Mouse (Mus musculus): Measurements from ENCODE around the gene Limk2. TPM values are rescaled to one million over a fixed set of nuclear protein-coding genes. Genes with fewer than 3 reads are reported as not detected.

Limk2 gene
- polyA plus RNA-seq, 1 experiment from 2014 or later, result 58.1 TPM

DNA sequence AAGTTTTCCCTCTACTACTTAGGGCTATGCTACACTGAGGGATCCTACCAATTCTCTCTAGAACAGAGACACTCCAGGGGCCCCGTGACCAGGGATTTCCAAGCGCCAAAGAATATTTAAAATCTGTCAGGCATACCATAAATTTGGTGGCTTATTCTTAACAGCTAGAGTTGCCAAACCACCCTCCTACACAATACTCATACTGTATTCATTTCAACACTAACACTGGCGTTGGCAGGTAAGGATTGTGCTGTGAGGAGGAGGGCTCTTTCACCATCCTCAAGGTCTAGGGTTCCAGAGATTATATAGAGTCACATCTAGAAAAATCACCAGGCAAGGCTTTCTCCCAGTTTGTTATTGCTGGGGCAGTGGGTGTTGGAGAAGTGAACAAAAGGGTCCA lies 7.4 kb upstream of the Limk2 start:
- H3K27ac ChIP-seq (replicated peaks in 1 of 2; ENCODE audit: control insufficient read depth in 1 of 2, insufficient read depth in 1 of 2, low read depth in 2 of 2, low read length in 2 of 2), result no peak overlapping the region
- ATAC-seq (ENCODE audit: insufficient number of reproducible peaks, insufficient read depth, low FRiP score, low read depth), result no peak
- H3K9ac ChIP-seq (ENCODE audit: low read length), result no peak overlapping the region
- 88% methylated on average over 3 of the region's 3 CpGs for WGBS
- H3K4me2 ChIP-seq (ENCODE audit: low read length), result no peak overlapping the region
- no peaks in the 10 kb centered on the region for H3K27me3 ChIP-seq (ENCODE audit: control insufficient read depth, insufficient read depth, low read length)
- no peaks in the 10 kb centered on the region; a peak in 1 of 4 replicates for H3K4me1 ChIP-seq (ENCODE audit: control insufficient read depth in 2 of 2, insufficient read depth in 2 of 2, low read length in 2 of 2)
- no peak overlapping the region for H3K4me3 ChIP-seq (ENCODE audit: control insufficient read depth in 1 of 2, insufficient read depth in 1 of 2, low read depth in 1 of 2, low read length in 2 of 2)
- H3K36me3 ChIP-seq (ENCODE audit: control insufficient read depth, insufficient read depth, low read length), result peaks cover 60% of the 10 kb centered on the region
- H3K9me3 ChIP-seq (ENCODE audit: control insufficient read depth, low read length), result no peaks in the 10 kb centered on the region

DNA sequence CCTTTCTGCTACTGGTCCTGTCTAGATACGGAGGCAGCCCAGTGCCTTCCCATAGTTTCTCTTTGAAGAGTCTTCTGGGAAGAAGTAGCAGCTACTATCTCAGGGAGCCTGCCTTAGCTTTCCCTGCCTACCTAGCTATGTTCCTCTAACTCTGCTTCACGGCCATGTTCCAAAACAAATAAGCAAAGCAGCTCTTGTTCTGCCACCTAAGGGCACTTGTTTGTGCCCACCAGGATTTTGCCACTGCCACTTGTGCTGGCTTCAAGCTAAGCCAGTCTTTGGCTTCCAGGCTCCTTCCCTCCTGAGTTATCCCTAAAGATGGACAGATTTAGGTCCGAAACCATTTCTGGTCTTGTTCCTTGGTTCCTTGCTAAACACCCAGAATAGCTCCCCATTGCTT lies 3.1 kb upstream of the Limk2 start:
- Histone ChIP-seq H3K9ac (ENCODE audit: low read length) (no peak overlapping the region), H3K9me3 (ENCODE audit: control insufficient read depth, low read length) (no peaks in the 10 kb centered on the region), H3K36me3 (ENCODE audit: control insufficient read depth, insufficient read depth, low read length) (peaks cover 33% of the 10 kb centered on the region), H3K27me3 (ENCODE audit: control insufficient read depth, insufficient read depth, low read length) (no peaks in the 10 kb centered on the region), H3K27ac (replicated peaks in 1 of 2; ENCODE audit: control insufficient read depth in 1 of 2, insufficient read depth in 1 of 2, low read depth in 2 of 2, low read length in 2 of 2) (no peak overlapping the region), H3K4me1 (ENCODE audit: control insufficient read depth in 2 of 2, insufficient read depth in 2 of 2, low read length in 2 of 2) (peaks cover 2 to 10% of the 10 kb centered on the region in 2 experiments), H3K4me3 (ENCODE audit: control insufficient read depth in 1 of 2, insufficient read depth in 1 of 2, low read depth in 1 of 2, low read length in 2 of 2) (no peak overlapping the region), H3K4me2 (ENCODE audit: low read length) (no peak overlapping the region)
- WGBS, result 79% methylated on average over 3 of the region's 3 CpGs
- ATAC-seq (ENCODE audit: insufficient number of reproducible peaks, insufficient read depth, low FRiP score, low read depth), result no peak

- H3K9me3 ChIP-seq (ENCODE audit: control insufficient read depth, low read length), result no peaks in the 10 kb centered on the region
- no peaks in the 10 kb centered on the region for H3K27me3 ChIP-seq (ENCODE audit: control insufficient read depth, insufficient read depth, low read length)
- H3K4me2 ChIP-seq (ENCODE audit: low read length), result peak overlapping the region; percentile 83
- peaks cover 2 to 12% of the 10 kb centered on the region in 2 experiments for H3K4me1 ChIP-seq (ENCODE audit: control insufficient read depth in 2 of 2, insufficient read depth in 2 of 2, low read length in 2 of 2)
- no peaks in the 10 kb centered on the region; the same call in 1 of the 2 replicates for H3K36me3 ChIP-seq (ENCODE audit: control insufficient read depth, insufficient read depth, low read length)
- no peak for ATAC-seq (ENCODE audit: insufficient number of reproducible peaks, insufficient read depth, low FRiP score, low read depth)
- peak overlapping the region; percentile 75 for H3K9ac ChIP-seq (ENCODE audit: low read length)
- H3K27ac ChIP-seq (replicated peaks in 1 of 2; ENCODE audit: control insufficient read depth in 1 of 2, insufficient read depth in 1 of 2, low read depth in 2 of 2, low read length in 2 of 2), result peak overlapping the region; percentile 53
- 5% methylated on average over 34 of the region's 34 CpGs for WGBS
- H3K4me3 ChIP-seq (ENCODE audit: control insufficient read depth in 1 of 2, insufficient read depth in 1 of 2, low read depth in 1 of 2, low read length in 2 of 2), result peak overlapping the region; percentile 54 to 86
Measured at GRCm38 (mm10) chr11:3408131-3408996, 625 bp downstream of the Limk2 start.

GRCm38 (mm10) chr11:3404287-3405047 lies 4.5 kb downstream of the Limk2 start:
- Histone ChIP-seq H3K36me3 (ENCODE audit: control insufficient read depth, insufficient read depth, low read length) (no peaks in the 10 kb centered on the region; the same call in 1 of the 2 replicates), H3K27ac (replicated peaks in 1 of 2; ENCODE audit: control insufficient read depth in 1 of 2, insufficient read depth in 1 of 2, low read depth in 2 of 2, low read length in 2 of 2) (no peak overlapping the region), H3K4me2 (ENCODE audit: low read length) (no peak overlapping the region), H3K4me3 (ENCODE audit: control insufficient read depth in 1 of 2, insufficient read depth in 1 of 2, low read depth in 1 of 2, low read length in 2 of 2) (no peak overlapping the region), H3K27me3 (ENCODE audit: control insufficient read depth, insufficient read depth, low read length) (no peaks in the 10 kb centered on the region), H3K9me3 (ENCODE audit: control insufficient read depth, low read length) (no peaks in the 10 kb centered on the region), H3K4me1 (ENCODE audit: control insufficient read depth in 2 of 2, insufficient read depth in 2 of 2, low read length in 2 of 2) (peaks cover 2 to 11% of the 10 kb centered on the region in 2 experiments), H3K9ac (ENCODE audit: low read length) (no peak overlapping the region)
- WGBS, result 73% methylated on average over 7 of the region's 7 CpGs
- ATAC-seq (ENCODE audit: insufficient number of reproducible peaks, insufficient read depth, low FRiP score, low read depth), result no peak

GRCm38 (mm10) chr11:3403024-3403423 lies 6.0 kb downstream of the Limk2 start:
- Histone ChIP-seq H3K27me3 (ENCODE audit: control insufficient read depth, insufficient read depth, low read length) (no peaks in the 10 kb centered on the region), H3K4me3 (ENCODE audit: control insufficient read depth in 1 of 2, insufficient read depth in 1 of 2, low read depth in 1 of 2, low read length in 2 of 2) (no peak overlapping the region), H3K36me3 (ENCODE audit: control insufficient read depth, insufficient read depth, low read length) (no peaks in the 10 kb centered on the region; the same call in 1 of the 2 replicates), H3K9me3 (ENCODE audit: control insufficient read depth, low read length) (no peaks in the 10 kb centered on the region), H3K9ac (ENCODE audit: low read length) (no peak overlapping the region), H3K27ac (replicated peaks in 1 of 2; ENCODE audit: control insufficient read depth in 1 of 2, insufficient read depth in 1 of 2, low read depth in 2 of 2, low read length in 2 of 2) (no peak overlapping the region), H3K4me2 (ENCODE audit: low read length) (no peak overlapping the region), H3K4me1 (ENCODE audit: control insufficient read depth in 2 of 2, insufficient read depth in 2 of 2, low read length in 2 of 2) (peaks cover under 1 to 4% of the 10 kb centered on the region in 2 experiments; a peak in 2 of 4 replicates)
- no peak for ATAC-seq (ENCODE audit: insufficient number of reproducible peaks, insufficient read depth, low FRiP score, low read depth)
- 53% methylated on average over 3 of the region's 3 CpGs for WGBS

- Histone ChIP-seq H3K27me3 (ENCODE audit: control insufficient read depth, insufficient read depth, low read length) (no peaks in the 10 kb centered on the region), H3K27ac (replicated peaks in 1 of 2; ENCODE audit: control insufficient read depth in 1 of 2, insufficient read depth in 1 of 2, low read depth in 2 of 2, low read length in 2 of 2) (no peak overlapping the region), H3K36me3 (ENCODE audit: control insufficient read depth, insufficient read depth, low read length) (peaks cover 4% of the 10 kb centered on the region; the same call in 1 of the 2 replicates), H3K4me3 (ENCODE audit: control insufficient read depth in 1 of 2, insufficient read depth in 1 of 2, low read depth in 1 of 2, low read length in 2 of 2) (no peak overlapping the region), H3K9ac (ENCODE audit: low read length) (no peak overlapping the region), H3K9me3 (ENCODE audit: control insufficient read depth, low read length) (no peaks in the 10 kb centered on the region), H3K4me1 (ENCODE audit: control insufficient read depth in 2 of 2, insufficient read depth in 2 of 2, low read length in 2 of 2) (no peaks in the 10 kb centered on the region; a peak in 1 of 4 replicates), H3K4me2 (ENCODE audit: low read length) (no peak overlapping the region)
- WGBS, result 79% methylated on average over 1 of the region's 1 CpGs
- ATAC-seq (ENCODE audit: insufficient number of reproducible peaks, insufficient read depth, low FRiP score, low read depth), result no peak
Measured at GRCm38 (mm10) chr11:3398318-3398717, 10.7 kb downstream of the Limk2 start.

GRCm38 (mm10) chr11:3396562-3396961 lies 12.4 kb downstream of the Limk2 start:
- Histone ChIP-seq H3K27ac (replicated peaks in 1 of 2; ENCODE audit: control insufficient read depth in 1 of 2, insufficient read depth in 1 of 2, low read depth in 2 of 2, low read length in 2 of 2) (no peak overlapping the region), H3K36me3 (ENCODE audit: control insufficient read depth, insufficient read depth, low read length) (peaks cover 4% of the 10 kb centered on the region; the same call in 1 of the 2 replicates), H3K4me2 (ENCODE audit: low read length) (no peak overlapping the region), H3K9me3 (ENCODE audit: control insufficient read depth, low read length) (no peaks in the 10 kb centered on the region), H3K9ac (ENCODE audit: low read length) (no peak overlapping the region), H3K4me3 (ENCODE audit: control insufficient read depth in 1 of 2, insufficient read depth in 1 of 2, low read depth in 1 of 2, low read length in 2 of 2) (no peak overlapping the region), H3K27me3 (ENCODE audit: control insufficient read depth, insufficient read depth, low read length) (no peaks in the 10 kb centered on the region), H3K4me1 (ENCODE audit: control insufficient read depth in 2 of 2, insufficient read depth in 2 of 2, low read length in 2 of 2) (peaks cover 0 to 9% of the 10 kb centered on the region in 2 experiments; a peak in 3 of 4 replicates)
- ATAC-seq (ENCODE audit: insufficient number of reproducible peaks, insufficient read depth, low FRiP score, low read depth), result no peak
- 84% methylated on average over 8 of the region's 8 CpGs for WGBS

Measured in heart, embryonic 14.5 days (tissue).